Comparison of ENCODE assay signal across 8 mouse cellular contexts in the genomic region with DNA sequence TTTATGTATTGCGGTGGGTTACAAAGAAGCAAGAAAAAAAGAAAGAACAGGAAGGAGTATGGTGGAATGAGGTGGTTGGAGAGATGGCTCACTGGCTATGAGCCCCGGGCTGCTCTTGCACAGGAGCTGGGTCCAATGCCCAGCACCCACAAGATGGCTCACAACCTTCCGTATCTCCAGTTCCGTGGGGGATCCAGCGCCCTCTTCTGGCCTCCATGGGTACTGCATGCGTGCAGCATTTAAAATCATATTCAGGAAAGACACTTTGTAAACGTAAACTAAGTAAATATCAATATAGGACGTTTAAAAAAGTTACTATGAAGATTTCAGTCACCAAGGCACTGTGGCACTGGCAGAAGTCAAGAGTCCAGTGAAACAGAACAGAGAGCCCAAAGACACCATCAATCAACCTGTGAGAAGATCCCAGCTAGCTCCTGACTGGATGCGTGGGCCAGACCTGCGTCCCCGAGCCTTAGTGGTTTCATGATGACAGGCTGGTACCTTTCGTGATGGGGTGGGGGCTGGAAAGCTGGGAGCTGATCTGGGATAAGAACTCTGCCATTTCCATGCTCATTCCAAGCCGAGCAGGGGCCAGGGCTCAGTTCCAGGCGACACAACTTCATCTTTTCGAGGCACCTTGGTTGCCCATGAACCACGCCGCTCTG. TPM values are rescaled to one million over a fixed set of nuclear protein-coding genes. Genes with fewer than 3 reads are reported as not detected.
DNase-seq lines count a peak whose midpoint lies in the region; ATAC-seq and TF ChIP-seq lines count a peak whose summit lies in the region.

No protein-coding gene starts in this region.

- peak overlapping the region; percentile 88 for H3K4me2 ChIP-seq in heart, embryonic 14.5 days (ENCODE audit: low read length)
- peak overlapping the region; percentile 73 for H3K4me2 ChIP-seq in midbrain, embryonic 11.5 days
- H3K4me2 ChIP-seq in stomach, postnatal 0 days (replicated peaks; ENCODE audit: low read depth): peak overlapping the region; percentile 91

- no peaks in the 10 kb centered on the region for H3K9me3 ChIP-seq in heart, embryonic 14.5 days (ENCODE audit: control insufficient read depth, low read length)
- no peaks in the 10 kb centered on the region for H3K9me3 ChIP-seq in limb, embryonic 10.5 days (replicated peaks)
- H3K9me3 ChIP-seq in midbrain, embryonic 11.5 days (ENCODE audit: control insufficient read depth, low read length): no peaks in the 10 kb centered on the region
- H3K9me3 ChIP-seq in stomach, postnatal 0 days (ENCODE audit: control insufficient read depth, low read length): no peaks in the 10 kb centered on the region

- TF ChIP-seq EP300 in stomach, postnatal 0 days (optimal IDR thresholded peaks at IDR 0.05): no peak

- TF ChIP-seq CTCF in stomach, postnatal 0 days (IDR thresholded peaks at IDR 0.05; ENCODE audit: low read depth): peak; percentile 86

- peaks cover 10% of the 10 kb centered on the region; the same call in 1 of the 2 replicates for H3K36me3 ChIP-seq in heart, embryonic 14.5 days (ENCODE audit: control insufficient read depth, insufficient read depth, low read length)
- peaks cover 10% of the 10 kb centered on the region; the same call in 1 of the 2 replicates for H3K36me3 ChIP-seq in limb, embryonic 10.5 days
- no peaks in the 10 kb centered on the region for H3K36me3 ChIP-seq in midbrain, embryonic 11.5 days (ENCODE audit: control insufficient read depth, insufficient read depth, low read length)
- no peaks in the 10 kb centered on the region for H3K36me3 ChIP-seq in stomach, postnatal 0 days (ENCODE audit: control insufficient read depth, insufficient read depth, low read length)

- no peak for ATAC-seq in heart, embryonic 14.5 days (ENCODE audit: insufficient number of reproducible peaks, insufficient read depth, low FRiP score, low read depth)
- no peak; the same call in 1 of the 2 replicates for ATAC-seq in midbrain, embryonic 11.5 days (ENCODE audit: low FRiP score)
- no peak for ATAC-seq in stomach, postnatal 0 days (ENCODE audit: low FRiP score, low TSS enrichment)

- WGBS in heart, embryonic 14.5 days: 30% methylated on average over 17 of the region's 17 CpGs
- 33% methylated on average over 17 of the region's 17 CpGs for WGBS in limb, embryonic 10.5 days
- WGBS in midbrain, embryonic 11.5 days: 25% methylated on average over 17 of the region's 17 CpGs
- WGBS in stomach, postnatal 0 days: 21% methylated on average over 17 of the region's 17 CpGs

- H3K27me3 ChIP-seq in heart, embryonic 14.5 days (ENCODE audit: control insufficient read depth, insufficient read depth, low read length): no peaks in the 10 kb centered on the region
- no peaks in the 10 kb centered on the region for H3K27me3 ChIP-seq in limb, embryonic 10.5 days (ENCODE audit: low read depth, poor library complexity, severe bottlenecking)
- H3K27me3 ChIP-seq in midbrain, embryonic 11.5 days (ENCODE audit: control insufficient read depth, insufficient read depth, low read length): no peaks in the 10 kb centered on the region
- H3K27me3 ChIP-seq in stomach, postnatal 0 days (ENCODE audit: control insufficient read depth, insufficient read depth, low read length): no peaks in the 10 kb centered on the region

- peaks cover 10 to 11% of the 10 kb centered on the region in 2 experiments for H3K4me1 ChIP-seq in heart, embryonic 14.5 days (ENCODE audit: control insufficient read depth in 2 of 2, insufficient read depth in 2 of 2, low read length in 2 of 2)
- H3K4me1 ChIP-seq in limb, embryonic 10.5 days: peaks cover 28% of the 10 kb centered on the region
- H3K4me1 ChIP-seq in midbrain, embryonic 11.5 days (ENCODE audit: control insufficient read depth, insufficient read depth, low read length): peaks cover 9% of the 10 kb centered on the region
- peaks cover 6% of the 10 kb centered on the region; the same call in 1 of the 2 replicates for H3K4me1 ChIP-seq in stomach, postnatal 0 days (replicated peaks; ENCODE audit: control insufficient read depth, insufficient read depth)

- H3K27ac ChIP-seq in heart, embryonic 14.5 days (replicated peaks in 1 of 2; ENCODE audit: control insufficient read depth in 1 of 2, insufficient read depth in 1 of 2, low read depth in 2 of 2, low read length in 2 of 2): peak overlapping the region; percentile 71 to 88
- peak overlapping the region; percentile 90 for H3K27ac ChIP-seq in limb, embryonic 10.5 days
- no peak overlapping the region for H3K27ac ChIP-seq in midbrain, embryonic 11.5 days (ENCODE audit: low read depth, low read length)
- peak overlapping the region; percentile 89 for H3K27ac ChIP-seq in stomach, postnatal 0 days (replicated peaks)

- peak; percentile 49 for DNase-seq in urinary bladder, postnatal 14 days (ENCODE audit: low spot score)
- no peak for DNase-seq in urinary bladder, adult 18-20 months (ENCODE audit: low spot score in 2 of 2)
- DNase-seq in cerebellum, postnatal 10 days: peak; percentile 63 to 79
- DNase-seq in limb, embryonic 10.5 days (ENCODE audit: low spot score): peak; percentile 68
- peak; percentile 96 for DNase-seq in midbrain, embryonic 11.5 days (ENCODE audit: low spot score, missing footprints)
- peak; percentile 58 for DNase-seq in stomach, postnatal 0 days (ENCODE audit: low spot score)
- DNase-seq in layer of hippocampus, adult 9-10 months (ENCODE audit: low spot score): no peak

- H3K9ac ChIP-seq in heart, embryonic 14.5 days (ENCODE audit: low read length): peak overlapping the region; percentile 74
- H3K9ac ChIP-seq in midbrain, embryonic 11.5 days (ENCODE audit: low read length): peak overlapping the region; percentile 77
- peak overlapping the region; percentile 67 for H3K9ac ChIP-seq in stomach, postnatal 0 days (ENCODE audit: low read length)

- H3K4me3 ChIP-seq in heart, embryonic 14.5 days (ENCODE audit: control insufficient read depth in 1 of 2, insufficient read depth in 1 of 2, low read depth in 1 of 2, low read length in 2 of 2): peak overlapping the region; percentile 79 to 81
- peak overlapping the region; percentile 87 for H3K4me3 ChIP-seq in limb, embryonic 10.5 days
- H3K4me3 ChIP-seq in midbrain, embryonic 11.5 days (ENCODE audit: low read depth, low read length): peak overlapping the region; percentile 94
- peak overlapping the region; percentile 87 for H3K4me3 ChIP-seq in stomach, postnatal 0 days (ENCODE audit: low read depth, low read length)

RNA-seq across cellular contexts. Expression of gene Ogfod2, which starts 0.9 kb away (rescaled TPM):
- 15.0 and 15.6 TPM in 2 replicates for polyA plus RNA-seq in heart, embryonic 14.5 days (2014; fragmentation: Nextera tagmentation; extraction: Ambion mirVana)
- polyA plus RNA-seq in limb, embryonic 10.5 days (2016; fragmentation: Nextera tagmentation; extraction: Ambion mirVana): 13.2 and 16.2 TPM in 2 replicates
- 10.4 and 11.4 TPM in 2 replicates for polyA plus RNA-seq in midbrain, embryonic 11.5 days (2014; fragmentation: Nextera tagmentation; extraction: Ambion mirVana)
- 19.0 and 21.0 TPM in 2 replicates for polyA plus RNA-seq in stomach, postnatal 0 days (2015; fragmentation: Nextera tagmentation; extraction: Ambion mirVana)

RNA-seq across cellular contexts. Expression of gene Arl6ip4, which starts 4.7 kb away (rescaled TPM):
- polyA plus RNA-seq in heart, embryonic 14.5 days (2014; fragmentation: Nextera tagmentation; extraction: Ambion mirVana): 63.0 and 66.2 TPM in 2 replicates
- polyA plus RNA-seq in limb, embryonic 10.5 days (2016; fragmentation: Nextera tagmentation; extraction: Ambion mirVana): 139 and 150 TPM in 2 replicates
- 89.3 and 95.5 TPM in 2 replicates for polyA plus RNA-seq in midbrain, embryonic 11.5 days (2014; fragmentation: Nextera tagmentation; extraction: Ambion mirVana)
- polyA plus RNA-seq in stomach, postnatal 0 days (2015; fragmentation: Nextera tagmentation; extraction: Ambion mirVana): 77.1 and 78.9 TPM in 2 replicates

RNA-seq across cellular contexts. Expression of gene Abcb9, which starts 15.6 kb away (rescaled TPM):
- 0.81 and 0.97 TPM in 2 replicates for polyA plus RNA-seq in heart, embryonic 14.5 days (2014; fragmentation: Nextera tagmentation; extraction: Ambion mirVana)
- polyA plus RNA-seq in limb, embryonic 10.5 days (2016; fragmentation: Nextera tagmentation; extraction: Ambion mirVana): 0.13 and 0.55 TPM in 2 replicates
- polyA plus RNA-seq in midbrain, embryonic 11.5 days (2014; fragmentation: Nextera tagmentation; extraction: Ambion mirVana): 0.62 and 0.71 TPM in 2 replicates
- 7.7 and 8.2 TPM in 2 replicates for polyA plus RNA-seq in stomach, postnatal 0 days (2015; fragmentation: Nextera tagmentation; extraction: Ambion mirVana)

Comparison
In these comparisons a context has a peak if more than half of its experiments do, and no peak if none do; other contexts are left out.
1. DNase-seq: peak in urinary bladder, postnatal 14 days (single experiment), cerebellum, postnatal 10 days (2 of 2), limb, embryonic 10.5 days (single experiment), midbrain, embryonic 11.5 days (single experiment) and stomach, postnatal 0 days (single experiment); none in urinary bladder, adult 18-20 months (0 of 2) and layer of hippocampus, adult 9-10 months (single experiment).
2. Peak in every context shown above with its lines, with median percentiles within 50 percentile points of each other: H3K4me2 ChIP-seq, H3K4me3 ChIP-seq and H3K9ac ChIP-seq.